Mouse (Mus musculus) forebrain, embryonic 16.5 days (tissue): Measurements from ENCODE around the gene Mei1. TPM values are rescaled to one million over a fixed set of nuclear protein-coding genes. Genes with fewer than 3 reads are reported as not detected.
A peak's percentile ranks its signal among the peaks of the same experiment; 100 is the strongest.
"Not testable (repeated sequence)": the region's sequence is repeated elsewhere in the genome, so short reads cannot be mapped to it uniquely, and the experiment has no call there.

Experiments
- ATAC-seq: fragments of 200-750 bp; cut with Nextera tagmentation; 2 replicates; pipeline ENCODE4 v1.8.0; 2017; ENCODE audit warnings: mild to moderate bottlenecking, moderate library complexity
- H3K27ac ChIP-seq: fragments of 300-500 bp; sonication (generic); 2 replicates; pipeline ENCODE4 v1.5.1; 2014; ENCODE audit warnings: low read length, control low read depth
- H3K27me3 ChIP-seq: fragments of 300-500 bp; sonication (generic); replicated peaks from 2 replicates; pipeline ENCODE4 v1.6.1; 2014; ENCODE audit warnings: low read length; ENCODE audit not compliant: control insufficient read depth, insufficient read depth
- H3K36me3 ChIP-seq: fragments of 300-500 bp; sonication (generic); 2 replicates; pipeline ENCODE4 v1.6.1; 2014; ENCODE audit not compliant: control insufficient read depth, insufficient read depth
- H3K4me1 ChIP-seq: fragments of 300-500 bp; sonication (generic); replicated peaks from 2 replicates; pipeline ENCODE4 v1.6.1; 2014; ENCODE audit warnings: low read length; ENCODE audit not compliant: control insufficient read depth, insufficient read depth
- H3K4me2 ChIP-seq: fragments of 300-500 bp; sonication (generic); 2 replicates; pipeline ENCODE4 v1.6.1; 2014; ENCODE audit warnings: mild to moderate bottlenecking, low read length, control low read depth
- H3K4me3 ChIP-seq: fragments of 300-500 bp; sonication (generic); replicated peaks from 2 replicates; pipeline ENCODE4 v1.5.1; 2014; ENCODE audit warnings: mild to moderate bottlenecking, low read length, control low read depth
- H3K9ac ChIP-seq: fragments of 300-500 bp; sonication (generic); replicated peaks from 2 replicates; pipeline ENCODE4 v1.6.1; 2014; ENCODE audit warnings: low read depth, low read length, control low read depth
- H3K9me3 ChIP-seq: fragments of 300-500 bp; sonication (generic); 2 replicates; pipeline ENCODE4 v1.6.1; 2016; ENCODE audit warnings: low read length; ENCODE audit not compliant: control insufficient read depth
- WGBS: fragments of 180-500 bp; shearing (Covaris S2); extraction: QIAGEN DNeasy Blood & Tissue Kit; methylation state at CpG from one replicate; pipeline ENCODE4 v1.1.7; 2014; 5-methylcytosine and 5-hydroxymethylcytosine counted together
- polyA plus RNA-seq: library from polyadenylated mRNA; unstranded; fragments of >200 nt; fragmentation: Nextera tagmentation; extraction: Ambion mirVana; gene quantifications from 2 replicates; pipeline ENCODE4 v1.2.1, GENCODE M21; 2015

Mei1 gene
- polyA plus RNA-seq, 1 experiment from 2014 or later, result not detected

DNA sequence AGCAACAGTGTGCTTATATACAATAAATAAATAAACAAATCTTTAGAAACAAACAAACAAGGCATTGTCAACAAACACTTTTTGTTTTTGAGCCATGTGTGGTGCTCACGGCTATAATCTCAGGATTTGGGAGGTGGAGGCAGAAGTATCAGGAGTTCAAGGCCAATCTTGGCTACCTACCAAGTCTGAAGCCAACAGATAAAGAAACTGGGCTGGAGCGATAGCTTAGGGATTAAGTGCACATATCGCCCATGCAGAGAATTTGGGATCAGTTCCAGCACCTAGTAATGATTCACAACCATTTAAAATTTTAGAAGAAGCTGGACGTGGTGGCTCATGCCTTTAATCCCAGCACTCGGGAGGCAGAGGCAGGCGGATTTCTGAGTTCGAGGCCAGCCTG lies 3.7 kb downstream of the Mei1 start:
- Histone ChIP-seq H3K4me2 (no peak overlapping the region), H3K27me3 (peaks cover 22% of the 10 kb centered on the region), H3K9ac (no peak overlapping the region), H3K4me3 (no peak overlapping the region), H3K36me3 (no peaks in the 10 kb centered on the region), H3K9me3 (no peaks in the 10 kb centered on the region), H3K27ac (no peak overlapping the region), H3K4me1 (peaks cover 4% of the 10 kb centered on the region; the same call in 1 of the 2 replicates)
- 79% methylated on average over 7 of the region's 7 CpGs for WGBS
- ATAC-seq, result no peak

- no peaks in the 10 kb centered on the region for H3K9me3 ChIP-seq
- no peaks in the 10 kb centered on the region for H3K4me1 ChIP-seq
- no peaks in the 10 kb centered on the region for H3K27me3 ChIP-seq
- WGBS, result 74% methylated on average over 10 of the region's 10 CpGs
- H3K4me2 ChIP-seq, result no peak overlapping the region
- no peak overlapping the region for H3K4me3 ChIP-seq
- no peak overlapping the region for H3K27ac ChIP-seq
- no peak for ATAC-seq
- H3K36me3 ChIP-seq, result no peaks in the 10 kb centered on the region
- no peak overlapping the region for H3K9ac ChIP-seq
Observed at GRCm38 (mm10) chr15:82079883-82080282, 10.1 kb downstream of the Mei1 start.

GRCm38 (mm10) chr15:82081161-82081560 lies 11.4 kb downstream of the Mei1 start:
- no peak overlapping the region for H3K27ac ChIP-seq
- no peaks in the 10 kb centered on the region for H3K27me3 ChIP-seq
- WGBS, result 28% methylated on average over 7 of the region's 7 CpGs
- H3K36me3 ChIP-seq, result no peaks in the 10 kb centered on the region
- no peaks in the 10 kb centered on the region for H3K4me1 ChIP-seq
- H3K9ac ChIP-seq, result no peak overlapping the region
- H3K4me2 ChIP-seq, result no peak overlapping the region
- H3K9me3 ChIP-seq, result no peaks in the 10 kb centered on the region
- 0 out of 2 replicates have a peak, but pooled peaks have one; percentile 18 for ATAC-seq
- H3K4me3 ChIP-seq, result no peak overlapping the region

DNA sequence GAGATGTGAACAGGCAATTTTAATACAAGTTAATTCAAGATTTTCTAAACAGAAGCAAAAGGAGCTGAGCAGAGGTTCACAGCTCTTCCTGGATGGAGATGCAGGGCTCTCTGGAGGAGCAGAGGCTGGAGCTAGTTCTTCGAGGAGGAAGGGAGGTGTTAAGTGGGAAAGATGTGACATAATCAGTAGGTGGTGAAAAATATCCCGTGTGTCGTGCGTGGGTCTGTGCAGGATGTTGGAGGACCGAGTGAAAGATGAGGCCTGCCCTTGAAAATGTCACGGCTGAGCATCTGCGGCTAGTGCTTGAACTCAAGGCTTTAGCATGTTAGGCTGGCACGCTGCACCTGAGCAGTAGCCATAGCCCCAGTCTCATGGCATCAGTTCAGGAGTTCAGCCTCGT lies 15.8 kb downstream of the Mei1 start:
- 87% methylated on average over 9 of the region's 9 CpGs for WGBS
- no peak overlapping the region for H3K27ac ChIP-seq
- no peaks in the 10 kb centered on the region for H3K27me3 ChIP-seq
- ATAC-seq, result no peak
- no peak overlapping the region for H3K9ac ChIP-seq
- no peaks in the 10 kb centered on the region for H3K9me3 ChIP-seq
- H3K4me3 ChIP-seq, result no peak overlapping the region
- no peaks in the 10 kb centered on the region for H3K4me1 ChIP-seq
- H3K4me2 ChIP-seq, result no peak overlapping the region
- no peaks in the 10 kb centered on the region for H3K36me3 ChIP-seq

- Histone ChIP-seq H3K36me3 (no peaks in the 10 kb centered on the region), H3K27me3 (no peaks in the 10 kb centered on the region), H3K27ac (no peak overlapping the region), H3K4me2 (no peak overlapping the region), H3K9me3 (no peaks in the 10 kb centered on the region), H3K4me1 (no peaks in the 10 kb centered on the region), H3K9ac (no peak overlapping the region), H3K4me3 (no peak overlapping the region)
- ATAC-seq, result no peak
- WGBS, result 82% methylated on average over 12 of the region's 12 CpGs
Observed at GRCm38 (mm10) chr15:82086131-82086530, 16.3 kb downstream of the Mei1 start.

DNA sequence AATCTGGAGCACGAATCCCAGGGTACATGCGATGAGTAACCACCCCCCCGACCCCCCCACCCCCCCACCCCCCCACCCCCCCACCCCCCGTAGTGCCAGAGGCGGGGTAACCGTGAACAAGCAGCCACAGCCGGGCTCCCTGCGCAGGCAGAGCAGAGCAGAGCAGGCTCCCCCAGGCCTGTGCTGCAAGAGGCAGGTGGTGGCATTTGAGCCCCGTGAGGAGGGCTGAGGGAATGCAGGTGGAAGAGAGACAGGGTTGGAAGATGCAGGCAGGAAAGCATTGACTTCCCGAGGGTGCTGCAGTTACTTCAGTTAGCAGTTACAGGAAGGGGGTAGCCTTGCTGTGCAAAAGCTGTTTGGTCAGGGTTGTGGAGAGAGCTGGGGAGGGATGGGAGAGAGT lies 17.5 kb downstream of the Mei1 start:
- H3K27ac ChIP-seq, result no peak overlapping the region
- no peak overlapping the region for H3K4me2 ChIP-seq
- no peaks in the 10 kb centered on the region for H3K36me3 ChIP-seq
- H3K4me3 ChIP-seq, result no peak overlapping the region
- ATAC-seq, result no peak
- H3K9me3 ChIP-seq, result no peaks in the 10 kb centered on the region
- 15% methylated on average over 10 of the region's 10 CpGs for WGBS
- no peak overlapping the region for H3K9ac ChIP-seq
- no peaks in the 10 kb centered on the region for H3K4me1 ChIP-seq
- H3K27me3 ChIP-seq, result no peaks in the 10 kb centered on the region

GRCm38 (mm10) chr15:82091061-82091460 lies 21.3 kb downstream of the Mei1 start:
- H3K4me3 ChIP-seq, result no peak overlapping the region
- WGBS, result 82% methylated on average over 7 of the region's 7 CpGs

DNA sequence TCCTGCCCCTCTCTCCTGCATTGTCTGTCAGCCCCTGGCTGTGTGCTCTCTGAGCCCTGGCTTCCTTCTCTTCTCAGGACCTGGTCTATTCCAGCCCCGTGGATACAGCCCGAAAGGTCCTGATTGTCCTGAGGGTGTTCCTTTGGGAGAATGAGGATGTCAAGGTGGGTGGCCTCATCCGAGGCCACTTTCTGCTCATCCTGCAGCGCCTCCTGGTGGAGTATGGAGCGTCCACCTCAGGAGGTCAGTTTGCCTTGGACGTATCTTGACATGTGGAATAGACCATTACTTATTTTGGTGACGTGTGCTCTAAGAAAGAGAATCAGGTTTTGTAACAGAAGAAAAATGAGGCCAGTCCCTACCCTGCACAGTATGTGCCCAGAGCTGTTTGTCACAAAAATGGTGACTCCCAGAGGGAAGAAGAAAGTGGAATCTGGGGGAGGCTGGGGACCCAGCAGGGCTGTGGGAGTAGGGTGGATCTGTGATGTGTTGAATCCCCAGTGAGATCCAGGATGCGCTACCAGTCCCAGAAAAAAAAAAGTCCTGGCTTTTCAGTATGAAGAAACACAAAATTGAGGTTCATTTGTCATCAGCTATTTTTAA lies 37.3 kb downstream of the Mei1 start:
- 19% methylated on average over 8 of the region's 8 CpGs for WGBS
- no peak overlapping the region for H3K9ac ChIP-seq
- no peak for ATAC-seq
- H3K9me3 ChIP-seq, result no peaks in the 10 kb centered on the region
- H3K4me1 ChIP-seq, result no peaks in the 10 kb centered on the region
- no peak overlapping the region for H3K27ac ChIP-seq
- no peak overlapping the region for H3K4me3 ChIP-seq
- no peaks in the 10 kb centered on the region for H3K36me3 ChIP-seq
- H3K4me2 ChIP-seq, result no peak overlapping the region
- 0 out of 2 replicates have a peak, but pooled peaks cover 2% of the 10 kb centered on the region for H3K27me3 ChIP-seq

More at GRCm38 (mm10) chr15:82091061-82091460, 21.3 kb downstream of the Mei1 start:
- no peak overlapping the region for H3K9ac ChIP-seq
- no peaks in the 10 kb centered on the region for H3K9me3 ChIP-seq
- H3K27me3 ChIP-seq, result no peaks in the 10 kb centered on the region
- no peak overlapping the region for H3K4me2 ChIP-seq
- H3K36me3 ChIP-seq, result no peaks in the 10 kb centered on the region
- H3K27ac ChIP-seq, result no peak overlapping the region
- ATAC-seq, result no peak
- no peaks in the 10 kb centered on the region for H3K4me1 ChIP-seq

DNA sequence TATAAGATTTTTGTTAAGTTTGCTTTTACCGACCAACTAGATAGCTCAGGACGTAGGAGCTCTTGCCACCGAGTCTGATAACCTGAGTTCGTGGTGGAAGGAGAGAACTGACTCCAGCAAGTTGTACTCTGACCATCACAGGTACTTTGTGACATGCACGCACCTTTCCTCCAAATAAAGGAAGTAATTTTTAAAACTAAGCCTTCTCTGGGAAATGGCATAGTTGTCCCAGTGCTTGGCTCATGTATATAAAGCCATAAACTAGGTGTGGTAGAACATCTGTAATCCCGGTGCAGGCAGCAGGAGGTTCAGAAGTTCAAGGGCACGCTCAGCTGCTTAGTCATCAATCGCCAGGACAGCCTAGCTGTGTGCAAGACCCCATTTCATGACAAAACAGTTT lies 50.7 kb downstream of the Mei1 start:
- Histone ChIP-seq H3K4me3 (no peak overlapping the region), H3K27me3 (no peaks in the 10 kb centered on the region), H3K4me2 (no peak overlapping the region), H3K9me3 (no peaks in the 10 kb centered on the region), H3K27ac (no peak overlapping the region), H3K36me3 (no peaks in the 10 kb centered on the region), H3K4me1 (no peaks in the 10 kb centered on the region), H3K9ac (no peak overlapping the region)
- no peak for ATAC-seq
- WGBS, result 92% methylated on average over 8 of the region's 8 CpGs

DNA sequence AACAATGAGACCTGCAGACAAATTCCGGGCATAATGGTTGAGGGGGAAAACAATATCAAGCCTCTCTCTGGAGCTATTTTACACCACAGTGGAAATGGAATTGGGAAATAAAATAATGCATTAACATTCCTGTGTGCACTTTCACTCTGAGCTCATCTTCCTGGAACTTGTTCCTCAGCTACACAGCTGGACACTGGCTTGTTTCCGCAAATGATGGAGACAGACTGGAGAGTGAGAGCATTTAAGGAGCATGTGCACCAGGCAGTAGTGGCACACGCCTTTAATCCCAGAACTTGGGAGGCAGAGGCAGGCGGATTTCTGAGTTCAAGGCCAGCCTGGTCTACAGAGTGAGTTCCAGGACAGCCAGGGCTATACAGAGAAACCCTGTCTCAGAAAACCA lies 56.9 kb downstream of the Mei1 start:
- H3K27ac ChIP-seq, H3K36me3 ChIP-seq, H3K9me3 ChIP-seq, H3K27me3 ChIP-seq, H3K4me2 ChIP-seq, ATAC-seq, H3K4me3 ChIP-seq: not testable (repeated sequence)
- Histone ChIP-seq H3K4me1 (peaks cover 16% of the 10 kb centered on the region), H3K9ac (peak overlapping the region; percentile 80; the same call in 1 of the 2 replicates)
- WGBS, result 71% methylated on average over 4 of the region's 4 CpGs
